Mouse (Mus musculus) 3134 (cell line): ENCODE data around the gene Trim29.

ENCODE experiments used
- DNase-seq: peaks from one replicate; pipeline ENCODE4 v3.0.0-alpha.2; 2011; ENCODE audit warnings: low spot score; ENCODE audit not compliant: insufficient read length; ENCODE audit errors: extremely low read depth

Gene Trim29

DNA sequence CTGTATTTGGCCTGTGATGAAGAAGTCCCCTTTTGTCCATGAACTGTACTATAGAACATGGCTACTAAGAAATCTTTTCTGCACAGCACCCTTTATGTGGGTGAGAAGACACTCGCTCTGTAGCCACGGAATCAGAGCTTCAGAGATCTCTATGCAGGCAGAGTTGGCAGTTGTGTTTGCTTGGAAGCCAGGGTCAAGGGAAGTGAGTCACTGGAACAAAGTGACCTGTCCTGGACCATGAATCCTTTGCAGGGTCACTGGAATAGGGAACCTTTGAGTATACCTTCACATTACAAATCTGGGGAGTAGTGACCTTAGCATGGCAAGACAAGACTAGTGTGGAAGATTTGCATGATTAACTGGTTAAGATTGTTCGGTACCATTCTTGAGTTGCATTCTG, 58.1 kb downstream of the Trim29 start:
- no peak for DNase-seq

DNA sequence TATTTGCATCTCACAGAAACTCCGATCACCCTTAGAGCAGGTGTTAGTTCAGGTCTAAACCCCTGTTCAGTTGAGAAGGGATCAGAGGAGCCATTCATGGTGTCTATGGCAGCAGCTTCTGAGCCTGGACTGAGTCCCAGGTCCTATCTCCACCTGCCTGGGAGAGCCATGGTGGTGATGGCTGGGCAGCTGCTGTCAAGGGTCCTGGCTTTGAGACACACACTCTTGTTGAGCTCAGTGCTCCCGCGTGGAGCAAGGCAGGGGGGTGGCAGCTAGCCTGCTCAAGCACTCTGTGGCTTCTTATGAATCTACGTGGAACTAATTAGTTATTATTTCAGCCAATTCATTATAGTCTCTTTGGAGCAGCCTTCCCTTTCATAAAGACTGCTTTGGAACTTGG, 73.2 kb downstream of the Trim29 start:
- no peak for DNase-seq

DNA sequence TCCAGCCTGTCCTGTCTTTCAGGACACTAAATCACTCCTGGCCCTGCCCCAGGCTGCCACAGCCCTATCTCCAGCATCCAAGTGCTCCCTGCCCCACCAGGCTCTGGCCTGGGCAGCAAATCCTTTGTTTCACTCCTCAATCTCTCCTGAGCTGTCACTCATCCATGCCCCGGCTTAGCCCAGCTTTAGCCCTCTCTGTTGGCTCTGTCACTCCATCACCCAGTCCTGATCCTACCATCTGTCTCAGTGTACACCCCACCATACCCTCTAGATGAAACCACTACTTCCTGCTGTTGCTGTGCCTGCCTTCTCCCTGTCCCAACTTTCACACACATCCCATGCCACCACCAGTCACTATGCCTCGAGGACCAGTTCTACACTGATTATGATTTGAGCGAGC, 73.8 kb downstream of the Trim29 start:
- DNase-seq = no peak
